8 mouse cellular contexts compared by ENCODE assay signal in genomic region chr14:25634328-25634727, GRCm38 (mm10). TPM values are rescaled to one million over a fixed set of nuclear protein-coding genes. Genes with fewer than 3 reads are reported as not detected.
A peak's percentile ranks its signal among the peaks of the same experiment; 100 is the strongest.
DNase-seq lines count a peak whose midpoint lies in the region; ATAC-seq and TF ChIP-seq lines count a peak whose summit lies in the region.

No protein-coding gene starts in this region.

- H3K27ac ChIP-seq in gastrocnemius, adult 2 months: peak overlapping the region; percentile 28
- H3K27ac ChIP-seq in heart, embryonic 14.5 days (replicated peaks in 1 of 2; ENCODE audit: control insufficient read depth in 1 of 2, insufficient read depth in 1 of 2, low read depth in 2 of 2, low read length in 2 of 2): peak overlapping the region; percentile 37 to 77
- H3K27ac ChIP-seq in macrophage: peak overlapping the region; percentile 67

- H3K4me2 ChIP-seq in heart, embryonic 14.5 days (ENCODE audit: low read length): peak overlapping the region; percentile 7; the same call in 1 of the 2 replicates

- H3K4me1 ChIP-seq in heart, embryonic 14.5 days (ENCODE audit: control insufficient read depth in 2 of 2, insufficient read depth in 2 of 2, low read length in 2 of 2): peaks cover 58 to 84% of the 10 kb centered on the region in 2 experiments

- no peaks in the 10 kb centered on the region for H3K27me3 ChIP-seq in heart, embryonic 14.5 days (ENCODE audit: control insufficient read depth, insufficient read depth, low read length)

- DNase-seq in gastrocnemius, adult 2 months: peak; percentile 49
- DNase-seq in gastrocnemius, adult 18-20 months (ENCODE audit: low spot score): no peak
- DNase-seq in adrenal gland, adult 2 months: peak; percentile 67
- no peak for DNase-seq in thymus, postnatal 36 days
- no peak for DNase-seq in urinary bladder, postnatal 10 days (ENCODE audit: low spot score)
- DNase-seq in right cerebral cortex, adult 18-20 months: no peak

- intact Hi-C loops in gastrocnemius, adult 2 months (cut with DNase I): no loop called here

- no peak for TF ChIP-seq CTCF in gastrocnemius, adult 2 months (IDR thresholded peaks at IDR 0.05)

- peaks cover 49% of the 10 kb centered on the region for H3K36me3 ChIP-seq in heart, embryonic 14.5 days (ENCODE audit: control insufficient read depth, insufficient read depth, low read length)
- peaks cover 23% of the 10 kb centered on the region for H3K36me3 ChIP-seq in macrophage (ENCODE audit: inconsistent target)

- peak overlapping the region; percentile 53 for H3K9ac ChIP-seq in heart, embryonic 14.5 days (ENCODE audit: low read length)

- no peak for ATAC-seq in heart, embryonic 14.5 days (ENCODE audit: insufficient number of reproducible peaks, insufficient read depth, low FRiP score, low read depth)

- 9% methylated on average over 9 of the region's 9 CpGs for WGBS in heart, embryonic 14.5 days
- 6% methylated on average over 8 of the region's 9 CpGs for WGBS in macrophage (ENCODE audit: missing documents)

- H3K9me3 ChIP-seq in heart, embryonic 14.5 days (ENCODE audit: control insufficient read depth, low read length): no peaks in the 10 kb centered on the region

- H3K4me3 ChIP-seq in gastrocnemius, adult 2 months: no peak overlapping the region
- H3K4me3 ChIP-seq in heart, embryonic 14.5 days (ENCODE audit: control insufficient read depth in 1 of 2, insufficient read depth in 1 of 2, low read depth in 1 of 2, low read length in 2 of 2): no peak overlapping the region
- H3K4me3 ChIP-seq in macrophage (ENCODE audit: inconsistent target): no peak overlapping the region

- H3K79me2 ChIP-seq in macrophage (ENCODE audit: inconsistent target): peaks cover 93% of the 10 kb centered on the region

RNA-seq across cellular contexts. Expression of gene Ppif, which starts 59.6 kb away (rescaled TPM):
- 10 to 100 TPM; 26.0 to 43.4 TPM for total RNA-seq in gastrocnemius, adult 2 months (2021)
- total RNA-seq in gastrocnemius, adult 18-20 months (2021): 10 to 100 TPM; 27.3 to 33.8 TPM
- total RNA-seq in adrenal gland, adult 2 months (2021): 10 to 100 TPM; 21.2 to 34.6 TPM
- 103 and 109 TPM in 2 replicates for polyA plus RNA-seq in adrenal gland, adult 2 months (2012; rRNA removed)
- polyA plus RNA-seq in heart, embryonic 14.5 days (2014; fragmentation: Nextera tagmentation; extraction: Ambion mirVana): 99.2 and 105 TPM in 2 replicates
- total RNA-seq in macrophage (2018; cell fraction: chromatin; rRNA removed): 10 to 100 TPM in 14 of 26 experiments, 1 to 10 TPM in 12; 2.7 to 18.5 (median 11.4) TPM
- 10 to 100 TPM in 10 of 26 experiments, 1 to 10 TPM in 16; 4.6 to 13.4 (median 9.1) TPM for total RNA-seq in macrophage (2018; cell fraction: cytosol; rRNA removed)
- 10 to 100 TPM in 8 of 26 experiments, 1 to 10 TPM in 18; 1.9 to 23.1 (median 8.0) TPM for total RNA-seq in macrophage (2018; cell fraction: nucleus; rRNA removed)
- 8.2 to 17.3 TPM (median 9.7 TPM) in 3 replicates for polyA plus RNA-seq in macrophage (2018)

Comparison
In these comparisons a context has a peak if more than half of its experiments do, and no peak if none do; other contexts are left out.
1. DNase-seq: peak in gastrocnemius, adult 2 months (single experiment) and adrenal gland, adult 2 months (single experiment); none in gastrocnemius, adult 18-20 months (single experiment), thymus, postnatal 36 days (0 of 2), urinary bladder, postnatal 10 days (single experiment) and right cerebral cortex, adult 18-20 months (single experiment).
2. Peak in every context shown above with its lines, with median percentiles within 50 percentile points of each other: H3K27ac ChIP-seq.